Mouse (Mus musculus) heart, embryonic 11.5 days (tissue): ENCODE measurements at regions not wholly inside any gene's neighbourhood (a gene's known extent, or its start where the extent isn't known, plus 50 kb on each side); places are given as distances from the start of the nearest gene placed in this dataset.

Source experiments
- ATAC-seq: fragments of 200-750 bp; cut with Nextera tagmentation; replicated peaks from 2 replicates; pipeline ENCODE4 v1.8.0; 2017; ENCODE audit warnings: moderate library complexity; ENCODE audit not compliant: insufficient number of reproducible peaks, low FRiP score, low TSS enrichment
- H3K27ac ChIP-seq: fragments of 300-500 bp; sonication (generic); 2 replicates; pipeline ENCODE4 v1.5.1; 2014; ENCODE audit warnings: mild to moderate bottlenecking, low read depth, low read length
- H3K27me3 ChIP-seq: fragments of 300-500 bp; sonication (generic); 2 replicates; pipeline ENCODE4 v1.6.1; 2014; ENCODE audit warnings: mild to moderate bottlenecking, low read length, mixed read lengths; ENCODE audit not compliant: control insufficient read depth, insufficient read depth
- H3K36me3 ChIP-seq: fragments of 300-500 bp; sonication (generic); 2 replicates; pipeline ENCODE4 v1.6.1; 2014; ENCODE audit warnings: mild to moderate bottlenecking, low read length, moderate library complexity, mixed read lengths; ENCODE audit not compliant: control insufficient read depth, insufficient read depth
- H3K4me1 ChIP-seq: fragments of 300-500 bp; sonication (generic); 2 replicates; pipeline ENCODE4 v1.6.1; 2014; ENCODE audit warnings: low read length; ENCODE audit not compliant: control insufficient read depth, insufficient read depth
- H3K4me2 ChIP-seq: fragments of 300-500 bp; sonication (generic); 2 replicates; pipeline ENCODE4 v1.6.1; 2014; ENCODE audit warnings: mild to moderate bottlenecking, moderate library complexity
- H3K4me3 ChIP-seq: fragments of 300-500 bp; sonication (generic); 2 replicates; pipeline ENCODE4 v1.5.1; 2014; ENCODE audit warnings: low read depth, low read length
- H3K9ac ChIP-seq: fragments of 300-500 bp; sonication (generic); 2 replicates; pipeline ENCODE4 v1.6.1; 2014; ENCODE audit warnings: mild to moderate bottlenecking, low read depth, low read length, moderate library complexity
- H3K9me3 ChIP-seq: fragments of 300-500 bp; sonication (generic); replicated peaks from 2 replicates; pipeline ENCODE4 v1.6.1; 2016; ENCODE audit warnings: low read length; ENCODE audit not compliant: control insufficient read depth
- WGBS: fragments of 180-500 bp; shearing (Covaris S2); extraction: QIAGEN DNeasy Blood & Tissue Kit; methylation state at CpG from one replicate; pipeline ENCODE4 v1.1.7; 2014; ENCODE audit not compliant: insufficient replicate concordance; 5-methylcytosine and 5-hydroxymethylcytosine counted together

DNA sequence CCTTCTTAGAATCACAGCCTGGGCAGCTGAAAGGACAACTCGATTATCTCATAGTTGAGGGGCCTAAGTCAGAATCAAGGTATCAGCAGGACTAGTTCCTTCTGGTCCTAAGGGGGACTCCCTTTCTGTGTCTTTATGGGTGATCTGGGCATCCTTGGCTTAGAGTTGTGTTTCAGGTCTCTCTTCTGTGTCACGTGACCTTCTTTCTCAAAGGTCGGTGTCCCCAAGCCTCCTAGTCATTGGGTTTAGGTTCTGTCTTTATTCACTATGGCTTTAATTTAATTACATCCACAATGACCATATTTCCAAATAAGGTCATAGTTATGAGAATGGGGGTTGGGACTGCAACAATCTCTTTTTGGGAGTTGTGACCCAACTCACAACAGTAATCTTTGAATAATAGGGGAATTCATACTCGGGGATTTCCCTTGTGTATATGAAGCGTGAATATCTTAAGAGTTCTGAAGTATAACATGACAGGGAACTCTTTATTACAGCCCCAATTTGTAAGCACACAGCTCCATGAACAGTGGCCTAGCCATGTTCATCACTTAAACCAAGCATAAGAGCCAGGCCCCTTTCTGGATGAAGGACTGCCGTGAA lies 263.8 kb downstream of the Gm49356 start:
- Histone ChIP-seq H3K27me3 (no peaks in the 10 kb centered on the region), H3K9me3 (no peaks in the 10 kb centered on the region), H3K9ac (no peak overlapping the region), H3K4me1 (peaks cover 9% of the 10 kb centered on the region), H3K4me2 (no peak overlapping the region), H3K36me3 (no peaks in the 10 kb centered on the region), H3K4me3 (no peak overlapping the region), H3K27ac (no peak overlapping the region)
- WGBS = 85% methylated on average over 6 of the region's 6 CpGs
- ATAC-seq = no peak

DNA sequence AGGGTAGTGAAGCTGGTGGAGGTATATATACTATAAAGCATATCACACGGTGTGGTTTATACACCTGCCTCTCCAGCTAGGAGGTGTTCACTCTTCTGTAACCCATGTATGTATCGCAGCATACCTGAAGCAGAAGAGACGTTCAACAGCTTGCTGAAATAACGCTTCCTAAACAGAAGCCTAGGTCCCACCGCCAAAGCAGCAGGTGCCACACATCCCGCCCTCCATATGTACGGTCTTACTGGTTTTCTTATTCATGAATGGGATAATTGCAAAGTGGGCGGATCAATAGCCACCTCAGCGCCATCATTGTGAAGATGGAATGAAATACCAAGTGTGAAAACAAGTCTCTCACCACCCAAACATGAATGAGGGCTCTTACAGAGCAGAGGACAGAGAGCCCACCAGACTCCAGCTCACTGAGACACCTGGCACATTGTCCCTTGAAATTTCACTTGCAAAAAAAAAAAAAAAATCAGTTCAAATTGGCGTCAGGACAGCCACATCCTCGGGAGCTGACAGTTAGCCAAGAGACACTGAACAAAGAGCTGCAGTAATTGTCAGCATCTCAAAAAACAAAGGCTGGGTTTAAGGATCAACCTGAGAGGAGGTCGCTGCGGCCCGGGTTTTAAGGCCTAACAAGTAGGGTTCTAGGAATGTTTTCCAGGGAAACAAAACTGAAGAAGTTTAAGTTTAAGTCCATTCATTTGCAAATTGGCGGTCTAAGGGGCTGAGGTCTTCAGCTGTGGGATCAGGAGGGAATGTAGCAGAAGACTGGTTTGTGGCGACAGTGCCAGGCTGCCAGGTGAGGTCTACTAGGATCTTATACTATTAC lies 264.5 kb downstream of the Gm49356 start:
- 71% methylated on average over 16 of the region's 16 CpGs for WGBS
- Histone ChIP-seq H3K36me3 (no peaks in the 10 kb centered on the region), H3K4me2 (no peak overlapping the region), H3K4me3 (no peak overlapping the region), H3K4me1 (peaks cover 9% of the 10 kb centered on the region), H3K27me3 (no peaks in the 10 kb centered on the region), H3K9ac (no peak overlapping the region), H3K9me3 (no peaks in the 10 kb centered on the region), H3K27ac (no peak overlapping the region)
- no peak for ATAC-seq

DNA sequence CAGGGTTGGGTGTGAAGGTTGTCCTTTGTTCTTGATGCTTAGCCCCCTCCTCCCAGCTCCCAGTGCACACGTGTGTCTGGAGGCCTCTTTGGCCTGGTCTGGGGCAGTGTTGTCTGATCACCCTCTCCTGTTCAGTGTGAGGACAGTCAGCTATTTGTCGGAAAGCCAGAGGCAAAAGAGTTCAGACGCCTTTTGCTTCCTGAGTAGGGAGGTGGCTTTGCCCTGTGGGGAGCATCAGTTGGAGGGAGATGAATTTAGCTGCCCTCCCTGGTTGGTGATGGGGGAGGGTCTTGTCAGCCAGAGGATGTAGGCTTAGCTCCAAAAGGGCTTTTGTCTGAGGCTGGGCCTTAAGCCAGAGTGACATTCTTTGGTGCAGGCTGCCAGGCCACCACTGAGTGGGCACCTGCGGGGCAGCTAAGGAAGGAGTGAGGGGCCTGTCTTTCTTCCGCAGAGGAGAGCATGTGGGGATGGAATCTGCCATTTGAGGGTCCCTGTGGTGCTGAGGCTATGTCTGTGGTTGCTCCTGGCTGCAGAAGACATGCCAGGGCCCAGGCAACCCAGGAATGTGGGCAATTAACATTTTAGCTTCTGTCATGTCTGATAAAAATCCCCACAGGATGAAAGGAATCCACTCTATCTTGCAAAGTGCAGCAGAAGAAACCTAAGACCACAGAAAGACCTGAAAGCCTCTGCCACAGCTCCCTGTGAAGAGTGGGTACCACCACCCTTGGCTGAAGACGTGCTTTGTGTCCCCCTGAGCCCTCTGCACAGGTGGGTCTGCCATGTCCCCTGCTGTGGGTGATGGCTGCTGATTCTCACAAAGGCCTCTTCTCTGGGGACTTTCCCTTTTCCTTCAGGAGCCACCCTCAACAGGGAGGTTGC lies 265.6 kb downstream of the Gm49356 start:
- no peak overlapping the region for H3K4me2 ChIP-seq
- WGBS = 23% methylated on average over 6 of the region's 6 CpGs
- ATAC-seq = 0 out of 2 replicates have a peak, but pooled peaks have one; percentile 22
- no peak overlapping the region for H3K4me3 ChIP-seq
- H3K9ac ChIP-seq = no peak overlapping the region
- no peaks in the 10 kb centered on the region for H3K27me3 ChIP-seq
- peaks cover 9% of the 10 kb centered on the region for H3K4me1 ChIP-seq
- peak overlapping the region; percentile 29; the same call in 1 of the 2 replicates for H3K27ac ChIP-seq
- no peaks in the 10 kb centered on the region for H3K9me3 ChIP-seq
- H3K36me3 ChIP-seq = no peaks in the 10 kb centered on the region

DNA sequence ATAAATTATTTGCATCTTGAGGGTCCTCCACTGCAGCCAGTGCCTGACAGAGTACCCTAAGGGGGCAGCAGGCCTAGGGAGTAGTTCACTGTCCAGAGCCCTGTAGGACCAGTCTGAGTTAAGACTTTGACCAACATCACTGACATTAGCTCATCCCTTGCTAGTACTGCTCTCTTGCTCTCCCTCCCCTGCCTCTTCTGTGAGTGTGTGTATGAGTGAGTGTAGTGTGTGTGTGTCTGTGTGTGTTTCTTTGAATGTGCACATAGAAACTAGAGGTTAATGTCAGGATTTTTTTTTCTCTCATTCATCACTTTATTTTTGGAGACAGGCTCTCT lies 266.2 kb downstream of the Gm49356 start:
- Histone ChIP-seq H3K36me3 (no peaks in the 10 kb centered on the region), H3K9ac (no peak overlapping the region), H3K9me3 (no peaks in the 10 kb centered on the region), H3K27ac (no peak overlapping the region), H3K4me1 (peaks cover 9% of the 10 kb centered on the region), H3K4me2 (no peak overlapping the region), H3K4me3 (no peak overlapping the region), H3K27me3 (no peaks in the 10 kb centered on the region)
- ATAC-seq = no peak

DNA sequence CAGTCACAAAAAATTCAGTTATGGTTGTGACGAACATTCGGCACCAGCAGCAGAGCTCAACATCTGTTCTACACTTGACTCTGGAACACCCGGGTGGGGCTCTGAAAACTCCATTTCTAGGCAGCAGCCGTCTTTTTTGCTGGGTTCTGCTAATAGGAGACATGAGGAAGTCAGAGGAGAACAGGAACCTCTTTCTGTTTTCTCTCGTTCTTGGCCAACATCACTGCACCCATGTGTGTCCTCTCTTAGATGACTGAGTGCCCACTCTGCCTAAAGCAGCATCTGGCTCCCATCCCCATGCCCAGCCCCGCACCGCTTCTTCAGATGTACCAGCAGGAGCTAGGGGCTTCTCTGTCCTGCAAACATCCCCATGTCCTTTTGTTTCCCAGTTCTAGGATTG lies 267.2 kb downstream of the Gm49356 start:
- peaks cover 9% of the 10 kb centered on the region for H3K4me1 ChIP-seq
- WGBS = 86% methylated on average over 7 of the region's 7 CpGs
- no peak overlapping the region for H3K27ac ChIP-seq
- no peak overlapping the region for H3K4me3 ChIP-seq
- H3K4me2 ChIP-seq = no peak overlapping the region
- no peaks in the 10 kb centered on the region for H3K9me3 ChIP-seq
- ATAC-seq = no peak
- no peaks in the 10 kb centered on the region for H3K36me3 ChIP-seq
- H3K27me3 ChIP-seq = no peaks in the 10 kb centered on the region
- no peak overlapping the region for H3K9ac ChIP-seq

DNA sequence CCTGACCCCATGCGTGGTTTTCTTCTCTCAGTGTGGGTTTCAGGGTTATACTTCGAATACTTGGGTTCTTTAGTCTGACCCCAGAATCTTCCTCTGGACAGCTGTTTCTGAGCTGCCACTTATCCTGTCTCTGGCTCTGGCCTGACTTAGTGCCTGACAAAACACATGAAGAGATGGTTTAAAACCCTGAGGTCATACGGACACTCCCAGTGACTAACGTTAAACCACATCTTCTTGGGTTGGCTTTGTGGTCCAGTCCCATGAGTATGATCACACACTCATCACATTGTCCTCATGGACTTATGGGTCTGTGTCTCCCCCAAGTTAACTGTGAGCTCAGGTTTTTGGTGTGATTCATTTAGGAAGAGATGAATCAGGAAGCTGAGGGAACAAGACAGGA lies 269.7 kb downstream of the Gm49356 start:
- no peaks in the 10 kb centered on the region for H3K9me3 ChIP-seq
- H3K27ac ChIP-seq = no peak overlapping the region
- ATAC-seq = no peak
- H3K4me2 ChIP-seq = no peak overlapping the region
- no peak overlapping the region for H3K4me3 ChIP-seq
- no peaks in the 10 kb centered on the region for H3K36me3 ChIP-seq
- peaks cover 9% of the 10 kb centered on the region for H3K4me1 ChIP-seq
- no peak overlapping the region for H3K9ac ChIP-seq
- H3K27me3 ChIP-seq = no peaks in the 10 kb centered on the region
- WGBS = 86% methylated on average over 4 of the region's 4 CpGs

DNA sequence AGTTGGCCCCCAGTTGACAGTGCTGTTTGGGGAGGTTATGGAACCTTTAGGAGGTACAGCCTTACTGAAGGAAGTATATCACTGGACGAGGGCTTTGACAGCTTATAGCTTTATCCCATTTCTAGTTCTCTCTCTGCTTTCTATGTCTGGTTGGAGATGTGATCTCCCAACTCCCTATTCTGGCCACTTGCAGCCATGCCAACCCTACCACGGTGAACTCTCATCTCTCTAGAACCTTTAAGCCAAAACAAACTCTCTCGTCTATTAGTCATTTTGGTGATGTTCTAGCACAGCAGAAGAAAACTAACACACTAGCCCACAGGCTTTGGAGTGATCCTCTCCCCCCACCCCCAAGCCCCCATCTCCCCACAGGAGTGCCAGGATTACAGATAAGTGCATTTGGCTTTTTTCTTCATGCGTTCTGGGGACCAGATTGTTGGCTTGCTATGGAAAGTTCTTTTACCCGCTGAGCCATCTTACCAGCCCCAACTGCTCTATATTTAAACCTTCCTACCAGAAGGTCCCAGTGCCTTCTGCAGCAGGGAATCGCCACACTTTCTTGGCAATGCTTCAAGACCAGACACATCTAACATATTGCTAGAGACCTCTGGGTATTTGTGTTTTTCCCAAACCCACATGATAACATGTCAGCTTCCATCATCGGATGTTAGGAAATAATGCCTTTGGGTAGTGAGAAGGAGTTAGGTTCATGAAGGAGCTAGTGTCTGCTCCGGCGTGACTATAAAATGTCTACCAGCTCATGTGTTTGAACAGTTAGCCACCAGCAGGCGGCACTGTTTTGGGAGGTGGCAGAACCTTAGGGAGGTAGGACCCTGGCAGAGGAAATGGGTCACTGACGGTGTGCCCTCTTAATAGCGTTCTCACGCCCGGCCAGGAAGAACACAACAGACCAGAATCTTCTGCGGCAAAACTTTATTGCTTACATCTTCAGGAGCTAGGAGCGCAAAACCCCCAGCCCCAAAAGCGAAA lies 272.1 kb downstream of the Gm49356 start:
- H3K36me3 ChIP-seq = no peaks in the 10 kb centered on the region
- H3K9me3 ChIP-seq = no peaks in the 10 kb centered on the region
- H3K27me3 ChIP-seq = no peaks in the 10 kb centered on the region
- WGBS = 92% methylated on average over 15 of the region's 17 CpGs
- no peak overlapping the region for H3K4me2 ChIP-seq
- no peaks in the 10 kb centered on the region for H3K4me1 ChIP-seq
- no peak for ATAC-seq
- H3K4me3 ChIP-seq = no peak overlapping the region
- no peak overlapping the region for H3K27ac ChIP-seq
- no peak overlapping the region for H3K9ac ChIP-seq
